Mouse (Mus musculus): ENCODE data around the gene Mageb18. TPM values are rescaled to one million over a fixed set of nuclear protein-coding genes. Genes with fewer than 3 reads are reported as not detected.
"Not testable (repeated sequence)": the region's sequence is repeated elsewhere in the genome, so short reads cannot be mapped to it uniquely, and the experiment has no call there.

Gene Mageb18
- polyA plus RNA-seq (2012; ENCODE audit: insufficient read depth, insufficient read length, missing spikeins) = not detected in 2 replicates

- Histone ChIP-seq H3K4me3 (ENCODE audit: insufficient read depth, low read length) (no peak within 1 kb of the TSS), H3K27ac (ENCODE audit: insufficient read depth, low read depth, low read length) (no peak within 1 kb of the TSS)
Observed at GRCm38 (mm10) chrX:92599472-92599871, at the start of gene Mageb18. TSS of gene Mageb18 (minus strand) at chrX:92599572.

GRCm38 (mm10) chrX:92612788-92613187 lies 13.4 kb upstream of the Mageb18 start:
- Histone ChIP-seq H3K27ac (ENCODE audit: insufficient read depth, low read depth, low read length) (no peak overlapping the region), H3K4me1 (ENCODE audit: control insufficient read depth, insufficient read depth, low read length) (no peaks in the 10 kb centered on the region), H3K4me3 (ENCODE audit: insufficient read depth, low read length) (no peak overlapping the region)
- no peak for TF ChIP-seq POLR2A (IDR thresholded peaks at IDR 0.05; ENCODE audit: borderline replicate concordance, low read depth, low read length)

More at GRCm38 (mm10) chrX:92599472-92599871, at the start of gene Mageb18:
- no peak for TF ChIP-seq POLR2A (IDR thresholded peaks at IDR 0.05; ENCODE audit: borderline replicate concordance, low read depth, low read length)
- TF ChIP-seq CTCF (IDR thresholded peaks at IDR 0.05; ENCODE audit: low read depth, low read length) = no peak
- H3K4me1 ChIP-seq (ENCODE audit: control insufficient read depth, insufficient read depth, low read length) = no peaks in the 10 kb centered on the region

- Histone ChIP-seq H3K4me1 (ENCODE audit: control insufficient read depth, insufficient read depth, low read length) (no peaks in the 10 kb centered on the region), H3K27ac (ENCODE audit: insufficient read depth, low read depth, low read length) (no peak overlapping the region), H3K4me3 (ENCODE audit: insufficient read depth, low read length) (no peak overlapping the region)
- TF ChIP-seq CTCF (IDR thresholded peaks at IDR 0.05; ENCODE audit: low read depth, low read length) (no peak), POLR2A (IDR thresholded peaks at IDR 0.05; ENCODE audit: borderline replicate concordance, low read depth, low read length) (no peak)
Observed at GRCm38 (mm10) chrX:92610466-92610865, 11.1 kb upstream of the Mageb18 start.

GRCm38 (mm10) chrX:92597324-92597723 lies 2.0 kb downstream of the Mageb18 start:
- Histone ChIP-seq H3K4me3 (ENCODE audit: insufficient read depth, low read length) (no peak overlapping the region), H3K27ac (ENCODE audit: insufficient read depth, low read depth, low read length) (no peak overlapping the region), H3K4me1 (ENCODE audit: control insufficient read depth, insufficient read depth, low read length) (no peaks in the 10 kb centered on the region)
- TF ChIP-seq POLR2A (IDR thresholded peaks at IDR 0.05; ENCODE audit: borderline replicate concordance, low read depth, low read length) (no peak), CTCF (IDR thresholded peaks at IDR 0.05; ENCODE audit: low read depth, low read length) (no peak)

- Histone ChIP-seq H3K4me1 (ENCODE audit: control insufficient read depth, insufficient read depth, low read length) (no peaks in the 10 kb centered on the region), H3K27ac (ENCODE audit: insufficient read depth, low read depth, low read length) (no peak overlapping the region), H3K4me3 (ENCODE audit: insufficient read depth, low read length) (no peak overlapping the region)
- no peak for TF ChIP-seq POLR2A (IDR thresholded peaks at IDR 0.05; ENCODE audit: borderline replicate concordance, low read depth, low read length)
Observed at GRCm38 (mm10) chrX:92527826-92528225, 71.5 kb downstream of the Mageb18 start.

- no peak for TF ChIP-seq CTCF (IDR thresholded peaks at IDR 0.05; ENCODE audit: low read depth, low read length)
- no peak for TF ChIP-seq POLR2A (IDR thresholded peaks at IDR 0.05; ENCODE audit: borderline replicate concordance, low read depth, low read length)
- Histone ChIP-seq H3K4me3 (ENCODE audit: insufficient read depth, low read length) (no peak overlapping the region), H3K27ac (ENCODE audit: insufficient read depth, low read depth, low read length) (no peak overlapping the region), H3K4me1 (ENCODE audit: control insufficient read depth, insufficient read depth, low read length) (no peaks in the 10 kb centered on the region)
Observed at GRCm38 (mm10) chrX:92498254-92498653, 101.1 kb downstream of the Mageb18 start.

GRCm38 (mm10) chrX:92489649-92490048 lies 109.7 kb downstream of the Mageb18 start, which contains the start of gene Gm5941:
TSS of gene Gm5941 (plus strand) at chrX:92489949.
- H3K4me3 ChIP-seq (ENCODE audit: insufficient read depth, low read length); H3K27ac ChIP-seq (ENCODE audit: insufficient read depth, low read depth, low read length); H3K4me1 ChIP-seq (ENCODE audit: control insufficient read depth, insufficient read depth, low read length): not testable (repeated sequence)

- TF ChIP-seq CTCF (IDR thresholded peaks at IDR 0.05; ENCODE audit: low read depth, low read length) (no peak), POLR2A (IDR thresholded peaks at IDR 0.05; ENCODE audit: borderline replicate concordance, low read depth, low read length) (no peak)
- no peak overlapping the region for H3K27ac ChIP-seq (ENCODE audit: insufficient read depth, low read depth, low read length)
- no peak overlapping the region for H3K4me3 ChIP-seq (ENCODE audit: insufficient read depth, low read length)
- H3K4me1 ChIP-seq (ENCODE audit: control insufficient read depth, insufficient read depth, low read length) = no peaks in the 10 kb centered on the region
Observed at GRCm38 (mm10) chrX:92464773-92465172, 134.6 kb downstream of the Mageb18 start.

- Histone ChIP-seq H3K4me1 (ENCODE audit: control insufficient read depth, insufficient read depth, low read length) (no peaks in the 10 kb centered on the region), H3K4me3 (ENCODE audit: insufficient read depth, low read length) (no peak overlapping the region), H3K27ac (ENCODE audit: insufficient read depth, low read depth, low read length) (no peak overlapping the region)
- no peak for TF ChIP-seq POLR2A (IDR thresholded peaks at IDR 0.05; ENCODE audit: borderline replicate concordance, low read depth, low read length)
- TF ChIP-seq CTCF (IDR thresholded peaks at IDR 0.05; ENCODE audit: low read depth, low read length) = no peak
Observed at GRCm38 (mm10) chrX:92460496-92460895, 138.9 kb downstream of the Mageb18 start.

GRCm38 (mm10) chrX:92387384-92387783 lies 212.0 kb downstream of the Mageb18 start:
- TF ChIP-seq CTCF (IDR thresholded peaks at IDR 0.05; ENCODE audit: low read depth, low read length) (no peak), POLR2A (IDR thresholded peaks at IDR 0.05; ENCODE audit: borderline replicate concordance, low read depth, low read length) (no peak)
- no peaks in the 10 kb centered on the region for H3K4me1 ChIP-seq (ENCODE audit: control insufficient read depth, insufficient read depth, low read length)

GRCm38 (mm10) chrX:92342924-92343323 lies 256.4 kb downstream of the Mageb18 start:
- Histone ChIP-seq H3K27ac (ENCODE audit: insufficient read depth, low read depth, low read length) (no peak overlapping the region), H3K4me3 (ENCODE audit: insufficient read depth, low read length) (no peak overlapping the region), H3K4me1 (ENCODE audit: control insufficient read depth, insufficient read depth, low read length) (no peaks in the 10 kb centered on the region)
- TF ChIP-seq POLR2A (IDR thresholded peaks at IDR 0.05; ENCODE audit: borderline replicate concordance, low read depth, low read length) = no peak
- TF ChIP-seq CTCF (IDR thresholded peaks at IDR 0.05; ENCODE audit: low read depth, low read length) = peak; percentile 34; the same call in 1 of the 2 replicates

More at GRCm38 (mm10) chrX:92387384-92387783, 212.0 kb downstream of the Mageb18 start:
- no peak overlapping the region for H3K4me3 ChIP-seq (ENCODE audit: insufficient read depth, low read length)
- H3K27ac ChIP-seq (ENCODE audit: insufficient read depth, low read depth, low read length) = no peak overlapping the region

Measured in bone marrow macrophage, adult 2 months (primary cell).